Mouse (Mus musculus) mouse embryonic stem cell (cell line): Measurements from ENCODE around the gene Tango6.

Source experiments
- in situ Hi-C, 2 experiments: fragments of 300-500 bp; cut with MboI; formaldehyde crosslinking; loops; 1 replicate in 1 of 2; 3 replicates in 1 of 2; pipeline ENCODE4 v1.14.3; 2019 to 2020; ENCODE audit warnings: low sequenced_read_pairs in 2 of 2, low pct_unique_long_range_greater_than_20kb in 1 of 2, mixed read lengths in 1 of 2; ENCODE audit not compliant: unreplicated experiment in 1 of 2

The Tango6 gene

DNA sequence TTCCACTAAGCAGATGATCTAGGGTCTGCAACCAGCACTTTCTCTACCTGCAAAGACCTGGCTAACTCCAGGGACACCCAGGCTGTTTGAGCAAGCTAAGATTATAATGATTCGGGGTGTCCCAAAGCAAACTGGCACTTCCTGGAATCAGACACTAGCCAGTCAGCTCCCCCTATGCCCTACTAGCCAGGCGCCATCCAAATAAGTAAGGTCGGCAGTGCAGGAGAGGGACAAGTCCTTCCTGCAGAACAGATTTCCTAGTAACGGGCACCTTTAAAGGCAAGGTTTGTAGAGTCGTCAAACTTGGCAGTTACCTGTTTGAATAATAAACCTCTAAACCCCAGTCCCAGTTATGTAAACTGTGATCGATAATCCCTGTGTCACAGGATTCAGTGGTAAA is 155.9 kb downstream of the Tango6 start:
- in situ Hi-C loops = no loop called here

DNA sequence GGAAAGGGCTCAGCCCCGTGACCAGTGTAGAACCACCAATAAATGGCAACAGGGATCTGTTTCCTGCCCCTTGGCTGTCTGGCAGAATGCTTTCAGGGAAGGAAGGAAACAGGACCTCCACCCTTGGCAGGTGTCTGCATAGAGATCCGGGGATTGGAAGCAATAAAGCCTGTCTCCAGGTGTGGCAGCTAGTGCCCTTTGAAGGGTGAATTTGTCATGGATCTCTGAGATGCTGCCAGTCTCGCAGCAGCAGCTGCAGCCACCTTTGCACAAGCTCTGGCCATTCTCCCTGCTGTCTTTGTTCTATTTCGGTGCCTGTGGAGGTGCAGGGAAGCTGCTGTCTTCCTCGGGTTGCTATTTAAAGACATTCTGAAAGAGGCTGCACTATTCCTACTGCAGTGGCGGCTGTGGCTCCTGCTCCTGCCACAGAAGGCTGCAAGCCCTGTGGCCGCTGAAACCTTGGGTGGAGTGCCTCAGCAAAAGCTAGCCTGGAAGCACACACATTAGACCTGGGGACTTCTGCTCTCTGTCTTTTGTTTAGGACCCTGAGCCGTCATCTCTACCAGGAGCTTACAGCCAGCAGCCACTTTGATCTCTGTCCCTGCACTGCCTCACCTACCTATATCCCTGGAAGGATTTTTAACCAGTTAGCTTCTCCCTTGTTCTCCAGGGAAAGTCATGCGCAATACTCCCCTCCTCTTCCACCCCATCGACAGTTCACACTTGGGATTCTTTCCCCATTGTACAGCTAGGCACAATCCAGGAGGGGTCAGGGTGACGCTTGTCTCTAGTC is 156.5 kb downstream of the Tango6 start:
- in situ Hi-C loops = no loop called here

DNA sequence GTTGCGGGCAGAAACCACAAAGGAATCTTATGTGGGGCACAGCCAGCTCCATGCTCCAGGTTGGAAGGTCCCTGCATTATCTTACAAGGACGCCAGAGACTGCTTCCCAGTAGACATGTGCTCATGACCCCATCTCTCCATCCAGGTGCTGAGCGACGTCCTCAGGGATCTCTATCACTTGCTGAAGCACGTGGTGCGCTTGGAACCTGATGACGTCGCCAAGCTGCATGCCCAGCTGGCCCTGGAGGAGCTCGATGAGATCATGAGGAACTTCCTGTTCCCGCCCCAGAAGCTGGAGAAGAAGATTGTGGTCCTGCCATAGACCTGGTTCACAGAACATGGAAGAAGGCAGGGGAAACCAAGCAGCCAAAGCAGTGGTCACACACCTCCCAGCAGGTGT is 167.2 kb downstream of the Tango6 start:
- in situ Hi-C loops = loop anchor here in 1 of 2 experiments (25.0 kb wide), 1 partner anchor 288 kb away; the partner anchor contains the start of gene Gm10073

DNA sequence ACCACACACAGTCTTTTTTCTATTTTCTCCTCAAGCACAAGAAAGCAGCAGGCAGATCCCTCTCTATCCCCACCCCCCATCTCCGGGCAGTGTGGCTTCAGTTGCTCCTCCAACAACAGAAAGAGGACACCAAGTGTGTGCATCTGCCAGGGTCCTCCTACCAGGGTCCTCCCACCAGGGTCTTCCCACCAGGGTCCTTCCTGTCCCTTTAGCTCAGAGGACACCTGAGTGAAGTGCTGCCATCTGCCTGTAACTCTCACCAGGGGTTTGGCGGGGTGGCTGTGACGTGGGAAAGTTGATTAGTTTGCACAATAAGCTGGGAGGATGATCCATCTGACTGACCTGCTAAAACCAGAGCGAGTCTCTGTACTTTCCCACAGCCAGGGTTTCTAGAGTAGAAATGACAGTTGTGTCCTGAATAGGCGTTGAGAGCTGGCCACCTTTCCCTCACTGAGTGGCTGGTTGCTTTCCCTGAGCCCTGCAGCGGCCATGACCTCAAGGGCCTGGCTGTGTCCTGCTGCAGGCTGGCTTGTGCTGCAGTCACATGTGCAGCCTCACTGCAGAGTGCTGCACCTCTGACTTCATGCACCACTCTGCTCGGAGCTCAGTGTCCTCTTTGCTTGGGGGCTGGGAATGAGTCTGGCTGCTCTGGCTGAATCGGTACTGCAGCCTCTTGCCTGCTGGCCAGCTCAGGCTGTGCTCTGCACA is 171.8 kb downstream of the Tango6 start:
- in situ Hi-C loops = loop anchor here in 1 of 2 experiments (25.0 kb wide), 1 partner anchor 292 kb away; the partner anchor contains the start of gene Gm10073

DNA sequence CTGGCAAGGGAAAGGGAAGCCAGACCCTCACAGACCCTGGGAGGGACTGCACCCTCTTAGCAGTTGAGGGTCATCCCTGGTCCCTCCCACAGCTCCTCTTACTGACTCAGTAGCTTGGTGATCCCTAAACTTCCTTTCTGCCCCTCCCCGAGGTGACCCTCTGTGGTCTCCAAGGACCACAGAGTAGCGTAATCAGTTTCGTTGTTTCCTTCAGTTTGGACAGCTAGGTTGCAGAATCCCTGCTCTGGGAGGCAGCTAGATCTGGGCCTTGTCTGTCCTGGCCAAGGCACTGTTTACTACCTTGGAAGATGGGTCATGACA is 172.3 kb downstream of the Tango6 start:
- in situ Hi-C loops = loop anchor here in 1 of 2 experiments (25.0 kb wide), 1 partner anchor 293 kb away; the partner anchor contains the start of gene Gm10073

DNA sequence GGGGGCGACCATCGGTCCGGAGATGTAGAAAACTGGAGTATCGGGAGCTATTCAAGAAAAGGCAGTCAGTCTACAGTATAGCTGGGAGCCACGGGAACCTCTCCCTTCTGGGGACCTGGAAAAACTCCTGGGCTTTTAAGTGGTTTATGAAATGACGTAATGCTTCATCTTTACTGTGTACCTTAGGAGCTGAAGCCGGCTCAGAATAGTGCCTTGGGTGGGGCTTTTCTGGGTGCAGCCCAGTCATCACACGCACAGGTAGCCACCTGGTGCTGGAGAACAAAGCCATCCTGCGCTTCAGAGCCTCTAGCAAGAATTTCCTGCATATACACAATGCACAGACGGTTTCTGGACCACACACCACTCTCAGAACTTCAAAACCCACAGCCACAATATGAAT is 180.0 kb downstream of the Tango6 start:
- in situ Hi-C loops = loop anchor here in 1 of 2 experiments (25.0 kb wide), 1 partner anchor 301 kb away; the partner anchor contains the start of gene Gm10073

DNA sequence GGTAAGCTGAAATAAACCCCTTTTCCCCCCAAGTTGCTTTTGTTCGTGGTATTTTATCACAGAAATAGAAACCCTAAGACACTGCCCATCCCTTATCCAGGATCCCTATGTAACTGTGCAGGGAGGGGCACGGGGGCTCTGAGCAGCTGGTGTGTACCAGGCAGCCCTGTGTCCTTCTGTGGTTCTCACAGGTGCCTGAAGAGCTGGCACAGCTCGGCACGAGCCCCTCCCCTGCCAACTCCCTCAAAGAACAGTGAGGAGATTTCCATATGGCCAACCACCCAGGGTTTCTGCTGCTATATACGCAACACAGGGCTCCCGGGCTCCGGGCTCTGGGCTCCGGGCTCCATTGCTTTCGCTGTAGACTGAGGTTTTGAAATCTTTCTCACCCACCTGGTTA is 182.5 kb downstream of the Tango6 start:
- in situ Hi-C loops = loop anchor here in 1 of 2 experiments (25.0 kb wide), 1 partner anchor 303 kb away; the partner anchor contains the start of gene Gm10073

DNA sequence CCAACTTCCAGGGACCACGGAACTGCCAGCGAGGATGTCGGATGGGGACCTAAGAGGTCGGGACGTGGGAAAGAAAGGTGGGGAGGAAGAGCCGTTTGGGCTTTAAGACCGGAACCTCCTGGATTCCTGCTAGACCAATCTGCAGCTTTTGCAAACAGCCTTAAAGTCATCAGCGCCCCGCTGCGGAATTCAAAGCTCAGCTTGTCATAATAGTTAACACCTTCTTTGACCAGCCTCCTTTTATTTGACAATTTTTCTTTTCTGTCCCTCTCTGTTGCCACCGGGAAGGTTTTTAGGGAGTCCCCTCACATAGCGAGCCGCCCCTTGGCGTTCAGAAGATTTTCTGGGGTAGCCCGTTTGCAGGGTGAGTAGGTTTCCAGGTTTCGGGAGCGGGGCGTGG is 187.2 kb downstream of the Tango6 start, which contains the start of gene Has3:
Has3 (plus strand) TSS at position 192 of the 400 bp plus-strand sequence.
- in situ Hi-C loops = loop anchor here in 1 of 2 experiments (25.0 kb wide), 1 partner anchor 308 kb away; the partner anchor contains the start of gene Gm10073

DNA sequence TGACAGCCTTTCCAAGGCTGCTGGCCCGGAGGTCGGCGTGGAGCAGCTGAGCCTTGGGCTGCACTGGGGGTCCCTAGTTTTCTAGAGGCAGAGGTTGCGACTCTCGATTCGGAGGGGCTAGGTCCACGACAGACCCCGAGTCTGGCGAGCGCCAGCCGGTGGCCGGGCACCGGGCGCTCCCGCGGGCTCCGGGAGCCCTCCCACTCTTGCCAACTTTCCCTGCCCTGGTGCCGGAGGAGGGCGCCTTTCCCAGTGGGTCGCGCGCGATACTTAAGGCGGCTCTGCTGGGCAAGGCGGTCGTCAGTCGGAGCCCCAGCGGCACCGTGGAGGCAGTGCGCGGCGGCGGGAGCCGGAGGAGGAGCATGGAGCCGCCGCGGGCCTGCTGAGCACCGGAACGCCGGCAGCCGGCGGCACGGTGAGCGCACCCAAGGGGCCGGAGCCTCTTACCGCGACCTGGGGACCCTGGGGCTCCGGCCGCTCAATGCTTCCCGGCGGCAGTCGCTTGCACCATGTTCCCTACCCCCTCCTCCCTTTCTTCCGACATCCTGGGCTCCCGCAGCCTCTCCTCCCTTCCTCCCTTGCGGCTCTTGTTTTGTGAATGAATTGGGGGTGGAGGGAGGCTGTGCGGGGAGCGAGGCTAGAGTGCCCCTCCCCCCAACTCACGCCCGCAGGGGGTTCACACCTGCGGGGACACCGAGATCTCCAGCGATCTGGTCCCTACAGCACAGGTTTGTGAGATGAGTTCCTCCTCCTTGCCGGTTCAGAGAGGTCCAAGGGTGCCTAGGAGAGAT is 187.9 kb downstream of the Tango6 start:
- in situ Hi-C loops = loop anchor here in 1 of 2 experiments (25.0 kb wide), 1 partner anchor 308 kb away; the partner anchor contains the start of gene Gm10073

DNA sequence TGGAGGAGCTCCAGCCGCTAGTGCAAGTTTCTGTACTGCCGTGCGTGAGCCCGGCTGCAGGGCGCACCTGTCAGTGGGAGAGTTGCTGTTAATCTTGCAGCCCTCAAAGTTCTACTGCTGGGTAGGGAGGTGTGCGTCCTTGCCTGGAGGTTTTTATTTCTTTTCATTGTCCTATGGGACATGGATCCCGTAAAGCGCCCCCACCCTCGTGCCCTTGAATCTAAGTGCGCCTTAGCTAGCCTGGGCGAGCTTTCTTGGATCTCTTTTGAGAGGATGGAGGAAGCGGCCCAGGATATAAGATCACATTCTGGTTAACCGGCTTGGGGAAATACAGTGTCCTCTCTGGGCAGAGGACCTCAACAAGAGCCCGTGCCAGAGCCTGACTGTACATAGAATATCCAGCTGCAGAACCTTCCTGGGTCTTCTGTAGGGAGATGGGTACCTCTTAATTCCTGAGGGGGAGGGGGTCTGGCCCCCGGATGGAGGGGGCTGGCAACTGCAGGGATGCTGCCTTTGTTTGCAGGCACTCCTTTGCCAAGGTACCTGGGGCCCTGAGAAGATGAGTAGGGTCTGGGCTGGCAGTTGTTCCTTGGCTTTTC is 188.6 kb downstream of the Tango6 start:
- in situ Hi-C loops = loop anchor here in 1 of 2 experiments (25.0 kb wide), 1 partner anchor 309 kb away; the partner anchor contains the start of gene Gm10073

DNA sequence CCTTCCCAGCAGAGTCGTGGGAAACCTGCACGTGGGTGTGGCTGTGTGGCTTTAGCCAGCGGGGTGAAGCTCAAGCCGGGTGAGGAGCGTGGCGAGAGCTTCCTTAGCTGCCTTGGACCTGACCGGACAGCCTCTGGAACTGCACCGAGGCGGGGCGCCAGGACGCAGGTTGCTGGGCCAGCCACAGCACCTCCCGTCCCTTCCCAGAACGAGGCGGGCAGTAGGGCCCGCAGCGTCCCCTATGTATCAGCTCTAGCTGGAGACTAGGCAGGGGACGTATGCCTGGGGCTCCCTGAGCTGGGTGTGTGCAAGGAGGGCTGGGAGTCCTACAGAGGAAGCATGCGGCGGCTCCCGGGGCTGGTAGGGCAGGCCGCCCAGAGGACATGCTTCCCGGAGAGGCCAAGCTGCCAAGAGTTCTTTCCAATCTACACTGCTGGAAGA is 189.1 kb downstream of the Tango6 start:
- in situ Hi-C loops = loop anchor here in 1 of 2 experiments (25.0 kb wide), 1 partner anchor 310 kb away; the partner anchor contains the start of gene Gm10073

DNA sequence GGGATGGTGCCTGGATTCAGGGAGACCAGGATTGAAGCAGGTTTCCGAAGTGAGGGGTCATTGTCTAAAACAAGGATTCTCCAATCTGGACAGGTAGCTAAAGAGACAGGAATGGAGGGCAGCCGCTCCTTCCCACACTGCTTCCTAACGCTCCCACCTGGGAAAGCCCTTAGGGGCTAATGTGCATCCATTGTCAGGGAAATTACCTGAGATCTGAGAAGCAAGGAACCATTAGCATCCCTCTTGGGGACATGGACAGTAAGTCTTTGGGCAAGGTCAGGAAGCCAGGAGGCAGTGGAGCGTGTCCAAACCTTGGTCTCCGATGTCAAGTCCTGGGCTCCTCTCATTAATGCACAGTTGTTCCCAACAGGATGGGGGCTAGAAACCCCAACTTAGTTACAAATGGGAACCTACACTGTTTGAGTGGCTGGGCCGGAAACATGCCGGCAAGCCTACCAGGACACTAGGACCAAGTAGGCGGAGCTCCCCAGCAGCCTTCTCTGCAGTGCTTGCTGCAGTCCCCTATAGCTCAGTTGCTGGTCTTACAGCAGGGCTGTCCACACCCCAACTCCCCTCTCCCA is 189.7 kb downstream of the Tango6 start:
- in situ Hi-C loops = loop anchor here in 1 of 2 experiments (25.0 kb wide), 1 partner anchor 310 kb away; the partner anchor contains the start of gene Gm10073

DNA sequence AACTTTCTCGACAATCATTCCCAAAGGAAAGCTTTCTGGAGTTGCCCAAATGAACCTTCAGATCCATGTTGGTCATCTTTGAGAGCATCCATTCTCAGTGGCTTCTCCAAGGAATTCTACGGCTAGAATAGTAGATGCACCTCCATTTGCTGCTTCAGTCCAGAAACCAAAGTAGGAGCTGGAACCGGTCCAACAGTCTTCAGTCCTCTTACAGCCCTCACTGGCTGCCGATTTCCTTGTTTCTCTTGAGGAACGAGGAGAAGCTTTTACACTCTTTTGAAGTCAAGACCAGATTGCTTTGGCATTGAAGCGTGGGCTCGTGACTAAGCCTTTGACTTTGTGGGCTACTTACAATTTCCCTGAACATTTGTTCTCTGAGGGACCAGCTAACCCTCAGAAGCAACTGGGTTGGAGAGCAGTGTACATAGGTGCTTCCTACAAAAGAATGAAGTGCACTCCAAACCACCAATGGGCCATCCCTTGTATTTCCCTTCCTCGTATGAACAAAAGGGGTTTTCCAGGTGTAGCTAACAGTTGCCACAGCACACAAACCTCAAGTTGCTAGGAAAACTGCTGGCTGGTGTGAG is 197.3 kb downstream of the Tango6 start:
- in situ Hi-C loops = loop anchor here in 1 of 2 experiments (10.0 kb wide), 1 partner anchor 185 kb away; no protein-coding TSS in a partner anchor

DNA sequence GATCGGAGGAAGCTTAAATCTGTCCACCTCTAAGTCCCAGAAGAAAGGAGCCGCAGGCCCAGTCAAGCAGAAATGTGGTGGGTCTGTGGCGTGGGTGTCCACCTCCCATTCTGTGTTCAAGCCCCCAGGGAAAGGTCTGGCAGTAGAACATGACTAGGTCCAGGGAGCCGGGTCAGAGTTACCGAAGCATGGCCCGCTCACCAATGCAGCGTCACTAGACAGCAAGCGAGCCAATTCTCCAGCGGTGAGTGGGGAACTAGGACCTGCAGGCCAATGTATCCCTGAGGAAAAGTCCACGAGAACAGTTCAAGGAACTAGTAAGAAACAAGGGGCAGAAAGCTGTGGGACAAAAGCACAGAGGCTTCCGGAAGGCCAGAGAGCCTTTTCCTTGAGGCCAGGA is 201.2 kb downstream of the Tango6 start:
- in situ Hi-C loops = loop anchor here in 1 of 2 experiments (10.0 kb wide), 1 partner anchor 189 kb away; no protein-coding TSS in a partner anchor

DNA sequence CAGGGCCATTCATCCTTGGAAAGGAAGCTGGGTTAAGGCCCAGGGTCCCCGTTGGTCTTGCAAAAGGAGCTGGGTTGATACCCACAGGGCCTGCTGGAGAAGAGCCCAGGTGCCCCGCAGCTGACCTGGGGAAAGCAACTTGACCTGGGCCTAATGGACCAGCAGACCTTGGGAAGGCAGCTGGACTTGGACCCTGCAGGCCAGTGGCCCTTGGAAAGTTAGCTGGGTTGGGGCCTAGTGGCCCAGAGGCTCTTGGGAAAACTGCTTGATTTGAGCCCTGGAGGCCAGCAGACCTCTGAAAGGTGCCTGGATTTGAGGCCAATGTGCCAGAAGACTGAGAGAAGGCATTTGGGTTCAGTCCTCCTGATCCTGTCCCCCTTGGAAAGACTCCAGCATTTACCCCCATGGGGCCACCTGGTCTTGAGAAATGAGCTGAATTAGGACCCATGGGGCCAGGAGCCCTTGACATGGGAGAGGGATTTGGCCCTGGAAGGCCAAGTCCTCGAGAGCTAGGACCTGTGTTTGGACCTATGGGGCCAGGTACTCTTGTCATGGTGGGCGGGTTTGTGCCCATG is 202.0 kb downstream of the Tango6 start:
- in situ Hi-C loops = loop anchor here (5.0 to 10.0 kb wide), 2 partner anchors 188 to 190 kb away; no protein-coding TSS in a partner anchor

DNA sequence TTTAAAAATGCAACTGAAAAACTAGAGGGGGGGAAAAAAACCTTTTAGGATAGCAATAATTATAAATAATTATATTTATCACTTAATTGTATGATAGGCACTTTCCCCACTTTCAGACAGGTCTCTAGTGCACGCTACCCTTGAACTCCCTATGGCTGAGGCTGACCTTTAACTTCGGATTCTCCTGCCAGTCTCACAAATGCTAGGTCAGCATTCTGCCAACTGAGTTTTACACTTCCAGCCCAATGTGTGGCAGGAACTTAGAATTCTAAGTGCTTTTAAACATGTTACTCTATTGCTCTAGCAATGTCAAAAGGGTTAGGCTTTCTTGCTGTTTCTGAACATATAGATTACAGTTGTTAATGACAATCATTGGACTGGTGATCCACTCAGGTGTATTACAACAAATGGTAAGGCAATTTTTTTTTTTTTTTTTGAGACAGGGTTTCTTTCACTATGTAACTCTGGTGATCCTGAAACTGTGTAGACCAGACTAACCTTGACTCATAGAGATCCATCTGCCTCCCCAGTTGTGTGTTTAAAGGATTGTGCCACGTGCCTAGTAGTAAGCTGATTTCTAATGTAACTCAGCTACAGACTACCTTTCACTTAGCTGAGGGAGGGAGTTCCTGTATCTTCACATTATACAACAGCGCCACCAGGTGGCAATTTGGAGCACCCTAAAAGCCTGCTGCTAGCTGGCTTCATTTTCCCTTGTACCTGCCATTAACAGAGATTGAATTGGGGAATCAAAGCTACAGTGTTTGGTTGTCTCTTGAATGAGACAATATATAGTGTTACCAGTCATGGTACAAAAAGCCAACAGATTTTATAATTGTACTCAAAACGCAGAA is 204.7 kb downstream of the Tango6 start:
- in situ Hi-C loops = loop anchor here (5.0 to 10.0 kb wide), 2 partner anchors 190 to 193 kb away; no protein-coding TSS in a partner anchor
